Mouse (Mus musculus): ENCODE results near the gene Usp2.

Gene Usp2

DNA sequence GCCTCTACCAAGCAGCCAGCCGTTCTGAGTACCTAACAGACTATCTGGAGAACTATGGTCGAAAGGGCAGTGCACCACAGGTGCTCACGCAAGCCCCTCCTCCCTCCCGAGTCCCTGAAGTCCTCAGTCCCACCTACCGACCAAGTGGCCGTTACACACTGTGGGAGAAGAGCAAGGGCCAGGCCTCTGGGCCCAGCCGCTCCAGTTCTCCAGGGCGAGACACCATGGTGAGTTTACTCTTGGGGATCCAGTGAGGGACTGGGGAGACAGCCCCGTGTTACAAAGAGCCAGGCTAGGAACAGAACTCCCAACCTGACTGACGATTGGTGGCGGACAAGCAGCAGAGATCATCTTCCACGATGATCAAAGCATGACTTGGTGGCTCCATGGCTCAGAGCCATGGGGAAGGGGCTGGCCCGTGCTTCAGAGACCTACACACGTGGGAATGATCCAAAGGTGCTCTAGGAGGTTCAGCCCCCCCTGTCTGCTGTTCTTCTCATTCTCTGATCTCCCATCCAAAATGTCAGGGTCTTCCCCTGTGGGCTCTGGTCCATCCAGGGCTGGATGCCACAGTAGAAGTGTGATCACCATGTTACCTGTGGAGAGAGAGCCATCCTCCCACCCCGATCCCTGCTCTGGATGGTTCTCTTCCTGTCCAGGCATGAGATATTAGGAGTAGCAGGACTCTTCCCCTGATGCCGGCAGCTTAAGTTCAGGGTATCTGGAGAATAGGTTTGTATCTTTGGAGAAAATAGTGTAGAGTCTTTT lies 9.4 kb downstream of the Usp2 start:
- 76% methylated on average over 16 of the region's 16 CpGs for WGBS

DNA sequence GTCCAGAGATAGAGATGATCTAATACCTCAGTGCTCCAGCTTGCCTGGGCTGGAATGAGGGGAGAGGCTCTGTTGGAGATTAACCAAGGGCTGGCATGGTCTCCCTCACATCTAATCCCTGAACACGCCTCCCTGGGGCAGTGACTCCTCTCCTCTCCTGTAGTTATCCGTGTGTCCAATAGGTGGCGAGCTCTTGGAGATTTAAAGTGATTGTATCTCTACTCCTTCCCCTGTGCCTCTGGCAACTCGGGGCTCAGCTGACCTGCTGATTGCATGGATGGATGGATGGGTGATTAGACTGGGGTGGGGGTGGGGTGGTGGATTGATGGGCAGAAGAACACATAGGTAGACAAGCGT lies 9.9 kb downstream of the Usp2 start:
- WGBS: 19% methylated on average over 5 of the region's 5 CpGs

DNA sequence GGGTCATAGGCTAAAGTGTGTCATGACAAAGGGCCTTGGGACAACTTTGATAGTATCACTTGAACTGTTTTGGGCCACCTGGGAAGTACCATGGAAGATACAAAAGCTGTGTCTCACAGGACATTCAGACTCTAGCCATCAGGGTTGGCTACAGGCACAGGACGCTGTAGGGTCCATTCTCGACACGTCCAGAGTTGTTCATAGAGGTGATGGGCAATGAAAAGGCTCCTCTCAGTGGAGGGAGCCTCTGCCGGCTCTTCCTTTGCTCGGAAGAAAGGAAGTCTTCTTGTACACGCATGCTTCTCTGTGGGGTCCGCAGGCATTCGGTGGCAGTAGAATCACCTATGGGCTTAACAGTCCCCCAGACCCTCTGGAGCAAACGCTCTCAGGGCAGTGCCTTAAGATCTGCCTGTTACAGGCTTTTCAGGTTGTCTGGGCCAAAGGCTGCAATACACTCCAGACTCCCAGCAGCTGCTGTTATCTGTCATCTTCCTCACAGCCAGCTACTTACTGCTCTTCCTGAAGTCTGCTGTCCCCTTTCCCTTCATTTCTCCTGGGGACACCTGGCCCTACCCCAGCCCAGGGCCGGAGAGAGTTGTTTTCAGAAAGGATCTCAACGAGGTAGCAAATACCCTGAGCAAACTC lies 10.6 kb downstream of the Usp2 start:
- 83% methylated on average over 11 of the region's 11 CpGs for WGBS

DNA sequence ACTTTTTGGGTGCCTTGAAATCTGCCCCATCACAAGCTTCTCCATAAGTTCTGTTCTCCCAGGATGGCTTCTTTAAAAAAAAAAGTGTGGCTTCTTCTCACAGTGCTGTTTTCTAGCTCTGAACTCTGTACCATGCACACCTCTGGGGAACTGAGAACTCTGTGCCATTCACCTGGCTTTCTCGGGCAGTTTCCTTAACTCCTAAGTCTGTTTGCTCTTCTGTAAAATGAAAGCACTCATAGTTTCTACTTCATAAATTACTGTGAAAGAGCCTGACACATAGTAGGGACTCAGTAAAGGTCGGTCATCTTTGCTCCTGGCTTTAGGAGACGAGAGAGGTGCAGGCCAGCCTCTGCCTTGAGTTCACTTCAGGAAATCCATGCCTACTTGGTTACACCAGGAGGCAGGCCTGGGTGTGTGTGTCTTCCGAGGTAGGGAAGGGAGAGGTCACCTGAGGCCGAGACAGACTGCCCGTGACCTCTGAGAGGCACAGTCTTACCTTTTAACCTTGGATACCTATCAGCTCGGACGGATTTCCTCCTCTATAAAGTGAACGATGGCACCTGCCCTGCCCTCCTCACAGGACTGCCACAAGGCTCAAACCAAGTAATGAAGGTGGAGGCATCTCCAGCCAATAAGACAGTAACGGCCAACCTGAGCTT lies 11.4 kb downstream of the Usp2 start:
- 79% methylated on average over 10 of the region's 10 CpGs for WGBS

DNA sequence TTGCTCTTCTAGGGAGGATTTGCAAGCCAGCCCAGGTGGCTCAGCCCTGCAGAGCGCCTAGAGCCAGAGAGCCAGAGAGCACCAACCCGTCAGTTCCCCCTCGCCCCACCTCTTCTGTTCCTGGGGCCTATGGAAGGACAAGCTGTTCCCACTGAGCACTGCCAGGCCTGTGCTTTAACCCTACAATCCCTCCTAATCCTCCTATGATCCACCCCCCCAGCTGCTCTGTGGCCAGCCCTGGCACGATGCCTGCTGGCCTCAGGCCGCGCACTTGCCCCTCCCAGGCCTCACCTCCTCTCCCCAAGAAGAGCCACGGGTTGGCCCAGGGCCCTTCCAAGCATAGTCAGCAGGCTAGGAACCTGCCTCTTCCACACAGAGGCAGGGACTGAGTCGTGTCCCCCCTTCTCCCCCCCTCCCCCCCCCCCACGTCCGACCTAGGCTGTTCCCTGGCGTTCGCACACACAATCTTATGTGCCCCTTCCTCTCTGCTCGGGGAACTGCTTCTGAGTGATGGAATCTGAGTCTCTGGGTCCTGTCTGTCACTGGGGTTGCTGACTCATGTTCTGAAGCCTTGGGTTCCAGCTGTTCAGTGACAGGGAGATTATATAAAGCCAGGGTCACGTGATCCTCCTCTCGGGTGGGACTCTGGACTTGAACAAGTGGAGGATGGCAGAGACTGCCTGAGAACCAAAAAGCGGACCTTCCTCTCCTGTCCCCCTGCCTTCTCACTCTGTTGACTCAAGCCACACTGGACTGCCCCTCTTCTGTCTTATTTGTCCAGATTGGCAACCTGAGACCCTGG lies 12.3 kb downstream of the Usp2 start:
- 23% methylated on average over 16 of the region's 16 CpGs for WGBS

DNA sequence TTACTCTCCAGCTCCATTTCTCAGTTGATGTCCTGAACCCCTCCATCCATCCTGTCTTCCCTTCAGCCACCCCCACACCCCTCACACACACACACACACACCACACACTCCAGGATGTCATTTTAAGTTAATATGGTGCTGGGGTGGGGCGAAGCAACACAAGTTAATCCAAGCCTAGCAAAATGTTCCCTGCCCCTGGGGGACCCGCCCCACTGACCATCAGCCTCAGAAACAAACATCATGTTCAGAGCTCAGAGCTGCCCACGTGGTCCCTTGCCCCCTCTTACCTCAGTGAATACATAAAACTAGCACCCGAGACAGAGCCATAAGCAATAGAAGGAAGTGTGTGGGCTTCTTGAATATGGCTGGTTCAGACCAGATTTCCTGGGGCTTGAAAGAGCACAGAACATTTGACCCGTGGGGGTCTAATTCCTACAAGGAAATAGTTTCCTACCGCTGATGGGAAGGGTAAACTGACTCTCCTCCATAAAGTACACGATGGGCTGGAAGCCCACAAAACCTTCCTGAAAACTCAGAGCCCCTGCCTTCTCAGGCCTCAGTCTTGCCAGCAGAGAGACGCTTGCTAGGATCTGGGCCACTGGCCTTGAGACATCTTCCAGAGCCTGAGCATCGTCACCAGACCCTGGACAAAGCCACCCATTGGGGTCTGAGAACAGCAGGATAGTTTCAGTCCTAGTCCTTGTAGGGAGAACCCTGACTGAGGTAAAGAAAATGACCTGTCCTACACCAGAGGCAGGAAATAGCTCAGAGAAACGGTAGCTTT lies 13.4 kb downstream of the Usp2 start:
- WGBS: 59% methylated on average over 10 of the region's 10 CpGs

DNA sequence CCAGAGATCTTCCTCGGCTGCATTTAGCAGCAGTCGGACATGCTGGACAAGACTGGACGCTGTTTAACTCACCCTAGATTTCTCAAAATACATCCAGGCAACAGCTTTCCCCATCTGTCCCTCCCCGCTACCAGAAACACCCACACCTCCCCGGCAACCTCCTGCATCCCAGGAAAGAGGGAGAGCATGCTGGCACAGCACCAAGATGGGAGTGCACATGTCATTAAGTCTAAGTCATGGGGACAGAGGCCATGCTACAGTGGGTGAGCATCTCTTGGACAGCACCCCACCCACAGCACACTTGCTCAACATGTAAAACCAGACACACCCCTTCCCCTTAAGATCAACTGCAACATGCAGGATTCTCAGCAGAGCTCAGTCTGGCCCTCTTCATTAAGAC lies 14.1 kb downstream of the Usp2 start:
- WGBS: 46% methylated on average over 5 of the region's 5 CpGs

DNA sequence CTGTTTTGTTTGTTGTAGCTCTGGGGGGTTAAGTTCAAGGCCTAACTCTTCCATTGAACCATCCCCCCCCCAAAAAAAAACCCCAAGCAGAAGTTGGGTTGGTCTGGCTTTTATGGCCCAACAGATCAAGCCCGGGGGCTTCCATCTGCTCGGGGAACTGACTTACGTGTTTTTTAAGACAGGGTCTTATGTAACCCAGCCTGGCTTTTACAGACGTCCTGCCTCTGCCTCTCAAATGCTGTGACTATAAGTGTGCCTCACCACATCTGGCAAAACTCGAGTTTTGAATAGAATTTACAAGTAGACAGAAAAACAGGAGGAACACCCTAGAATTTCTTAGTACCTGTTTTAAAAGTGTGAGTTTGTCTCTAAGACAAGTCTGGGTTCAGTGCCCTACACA lies 14.8 kb downstream of the Usp2 start:
- WGBS: 43% methylated on average over 5 of the region's 5 CpGs

DNA sequence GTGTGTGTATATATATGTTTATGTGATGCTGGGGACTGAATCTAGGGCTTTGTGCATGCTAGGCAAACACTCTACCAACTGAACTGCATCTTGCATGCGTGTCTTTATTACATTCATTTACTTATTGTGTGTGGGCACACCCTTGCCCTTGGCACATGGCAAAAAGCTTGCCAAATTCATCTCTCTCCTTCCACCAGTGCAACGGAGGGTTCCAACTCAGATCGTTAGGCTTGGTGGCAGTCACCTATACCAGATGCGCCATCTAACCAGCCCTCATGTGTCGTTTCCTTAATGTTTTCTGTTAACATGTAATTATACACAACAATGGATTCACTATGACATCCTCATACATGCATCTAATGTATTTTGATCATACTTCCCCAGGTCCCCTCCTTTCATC lies 15.4 kb downstream of the Usp2 start:
- 68% methylated on average over 5 of the region's 5 CpGs for WGBS

DNA sequence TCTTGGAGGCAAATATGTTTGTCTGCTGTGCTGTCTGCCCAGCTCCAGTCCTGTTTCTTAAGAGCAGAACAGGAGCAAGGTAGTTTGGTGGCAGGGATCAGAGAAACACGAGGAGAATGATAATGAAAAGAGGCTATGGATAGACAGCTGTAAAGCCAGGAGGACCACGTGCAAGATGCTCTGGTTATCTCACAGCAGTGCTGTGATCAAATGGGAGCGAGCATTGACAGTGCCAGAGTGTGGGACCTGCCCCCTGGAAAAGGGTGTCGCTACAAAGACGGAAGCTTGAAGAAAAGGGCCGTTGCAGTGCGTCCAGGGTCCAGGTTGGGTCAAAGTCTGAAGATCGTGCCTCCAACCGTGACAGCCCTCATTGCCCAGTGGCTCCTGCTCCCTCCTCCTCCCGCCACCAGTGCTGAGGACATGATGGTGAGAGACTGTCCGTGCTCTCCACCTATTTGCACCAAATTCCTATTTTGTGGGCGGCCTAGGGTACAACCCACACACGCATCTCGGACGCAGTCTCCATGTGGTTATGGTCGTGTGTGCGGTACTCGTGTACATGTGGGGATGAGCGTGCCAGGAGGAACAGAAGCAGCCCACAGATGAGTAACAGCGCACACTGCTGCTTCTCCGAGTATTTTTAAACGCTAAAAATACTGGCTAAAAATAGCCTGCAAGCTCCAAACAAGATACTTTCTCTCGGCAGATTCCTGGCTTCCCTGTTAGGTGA lies 16.7 kb downstream of the Usp2 start:
- 23% methylated on average over 23 of the region's 23 CpGs for WGBS

DNA sequence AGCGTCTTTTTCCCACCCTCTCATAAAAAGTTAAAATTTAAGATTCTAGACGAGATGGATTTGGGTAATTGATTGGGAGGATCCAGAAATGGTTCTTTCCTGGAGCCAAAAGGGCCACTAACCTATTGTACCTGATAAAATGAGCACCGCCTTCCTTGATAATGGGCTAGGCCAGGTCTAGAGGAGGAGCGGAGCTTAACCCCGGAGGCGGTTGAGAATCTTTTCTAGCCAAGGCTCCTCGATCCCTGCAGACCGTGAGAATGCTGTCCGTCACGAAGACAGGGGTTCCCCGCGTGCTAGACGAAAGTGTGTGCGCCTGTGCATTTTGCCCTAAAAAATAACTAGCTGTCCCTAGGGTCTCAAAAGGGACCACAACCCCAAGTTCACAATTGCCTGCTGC lies 17.4 kb downstream of the Usp2 start:
- WGBS: 12% methylated on average over 14 of the region's 14 CpGs

DNA sequence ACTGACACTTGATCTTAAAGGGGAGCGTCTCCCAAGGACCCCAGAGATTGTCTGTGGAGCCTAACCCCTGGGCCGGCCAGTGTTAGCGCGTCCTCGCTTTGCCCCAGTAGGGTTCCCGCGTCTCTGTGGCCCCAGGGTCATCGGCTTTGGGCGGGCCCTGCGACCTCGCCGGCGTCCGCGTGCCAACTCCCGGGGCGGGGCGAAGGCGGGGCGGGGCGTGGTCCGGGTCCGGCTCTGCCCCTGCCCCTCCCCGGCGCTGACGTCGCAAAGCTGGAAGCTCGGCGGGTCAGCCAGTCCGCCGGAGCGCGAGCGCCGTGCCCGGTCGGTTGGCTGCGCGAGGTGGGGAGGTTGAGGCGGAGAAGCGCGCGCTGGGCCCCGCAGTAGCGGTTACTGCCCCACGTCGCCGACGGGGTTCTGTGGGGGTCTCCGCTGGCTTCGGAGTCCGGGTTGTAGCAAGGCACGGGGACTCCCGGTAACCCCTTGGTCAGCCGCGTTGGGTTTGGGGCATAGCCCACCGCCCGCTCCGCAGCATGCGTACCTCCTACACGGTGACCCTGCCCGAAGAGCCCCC lies 17.9 kb downstream of the Usp2 start:
- WGBS: under 1% methylated on average over 62 of the region's 62 CpGs

DNA sequence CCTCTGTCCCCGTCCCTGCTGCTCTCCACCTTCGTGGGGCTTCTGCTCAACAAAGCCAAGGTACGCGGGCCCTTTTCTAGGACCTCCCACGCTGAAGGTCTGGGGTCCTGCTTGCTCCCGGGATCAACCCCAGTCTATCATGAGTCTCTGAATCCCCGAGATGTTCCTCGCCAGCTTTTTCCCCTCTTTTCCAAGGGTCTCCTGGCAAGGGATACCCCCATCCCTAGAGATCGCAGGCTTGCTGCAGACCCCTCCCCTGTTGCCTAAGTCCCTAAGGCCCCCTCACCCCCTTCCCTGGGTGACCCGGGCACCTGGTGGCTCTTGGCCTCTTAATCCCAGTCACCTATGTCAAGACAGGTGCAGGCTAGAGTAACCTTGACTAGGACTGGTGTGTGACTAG lies 18.5 kb downstream of the Usp2 start:
- 4% methylated on average over 10 of the region's 10 CpGs for WGBS

DNA sequence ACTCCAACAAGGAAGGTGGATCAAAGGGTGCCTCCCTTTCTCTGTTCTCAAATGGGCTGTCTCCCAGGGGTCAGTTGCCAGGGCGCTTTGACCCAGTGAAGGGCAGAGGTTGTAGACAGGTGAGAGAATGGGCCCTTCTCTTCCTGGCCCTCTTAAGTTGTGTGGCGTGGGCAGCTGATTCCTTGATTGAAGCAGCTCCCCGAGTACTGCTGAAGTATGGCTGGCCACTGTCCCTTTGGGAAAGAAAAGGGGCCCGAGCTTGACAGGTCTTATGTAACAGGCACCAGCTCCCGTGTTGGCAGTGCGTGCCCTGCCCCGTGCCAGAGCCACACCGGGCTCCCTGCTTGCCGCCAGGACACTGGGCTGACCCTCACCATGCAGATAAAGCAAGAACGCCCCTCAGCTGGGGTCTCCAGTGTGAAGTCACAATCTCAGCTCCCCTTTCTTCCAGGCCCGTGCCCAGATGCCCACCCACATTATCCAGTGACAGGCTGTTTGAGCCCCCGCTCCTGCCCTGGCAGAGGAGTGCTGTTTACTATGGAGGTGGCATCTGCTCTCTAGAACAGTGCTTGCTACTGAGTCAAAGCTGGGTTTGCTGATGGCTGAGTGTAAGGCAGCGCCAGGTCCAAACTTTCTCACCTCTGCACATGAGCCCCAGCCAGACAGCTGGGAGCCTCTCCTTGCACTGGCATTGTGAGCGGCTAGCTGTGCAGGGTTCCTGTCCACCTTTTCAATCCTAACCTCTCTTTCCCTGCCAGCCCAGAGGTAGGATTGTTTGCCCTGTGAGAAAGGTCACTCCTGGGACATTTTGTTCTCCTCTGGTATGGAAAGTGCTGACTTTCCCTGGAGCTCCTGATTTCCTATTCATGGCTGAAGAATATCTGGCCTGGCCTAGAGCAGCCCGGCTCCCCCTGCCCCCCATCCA lies 19.2 kb downstream of the Usp2 start:
- WGBS: 24% methylated on average over 15 of the region's 15 CpGs

DNA sequence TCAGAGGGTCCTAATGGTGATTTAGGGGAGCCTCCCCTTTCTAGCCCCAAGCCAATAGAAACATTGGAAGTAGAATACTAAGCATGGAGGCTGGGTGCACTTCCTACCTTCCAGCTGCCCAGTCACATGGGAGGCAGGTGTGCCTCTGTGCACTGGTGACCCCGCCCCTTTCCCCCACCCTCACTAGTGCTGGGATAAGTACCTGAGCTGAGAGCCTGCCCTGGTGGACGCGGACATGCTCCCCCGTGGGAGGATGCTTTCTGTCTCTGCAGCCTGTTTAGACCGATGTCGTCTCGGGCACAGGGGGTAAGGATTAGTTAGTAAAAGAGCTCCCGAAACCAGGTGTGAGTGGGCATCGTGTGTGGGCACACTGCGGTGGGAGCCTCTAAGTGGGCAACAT lies 20.1 kb downstream of the Usp2 start:
- WGBS: 29% methylated on average over 10 of the region's 10 CpGs

DNA sequence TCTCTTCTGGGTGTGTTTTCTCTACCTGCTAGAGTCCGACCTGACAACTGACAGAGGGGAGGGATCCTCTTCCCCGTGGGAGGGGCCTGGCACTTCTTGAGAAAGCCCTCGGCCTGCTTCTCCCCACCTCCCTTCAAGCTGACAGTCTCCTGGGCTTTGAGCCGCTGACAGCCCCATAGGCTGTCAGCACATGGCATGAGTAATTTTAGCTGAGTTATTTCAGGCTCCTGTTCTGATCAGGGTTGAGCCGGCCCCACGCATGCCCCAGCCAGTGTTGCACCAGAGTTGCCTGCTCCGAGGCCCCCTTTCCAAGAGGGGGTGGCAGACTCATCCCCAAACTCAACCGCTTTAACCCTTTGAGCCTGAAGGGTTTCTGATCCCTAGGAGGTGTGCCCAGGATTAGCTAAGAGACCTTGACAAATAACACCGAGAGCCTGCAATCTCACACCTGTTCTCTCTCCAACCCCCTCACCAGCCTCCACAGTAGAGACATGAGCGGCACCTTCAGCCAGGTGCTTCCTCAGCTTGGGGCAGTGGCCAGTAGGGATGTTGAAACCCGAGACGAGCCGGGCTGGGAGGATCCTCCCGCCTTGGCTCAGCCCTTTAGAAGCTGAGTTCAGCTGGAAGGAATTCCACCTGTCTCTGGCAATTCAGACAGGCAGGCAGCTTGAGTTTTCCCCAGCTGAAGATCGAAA lies 21.1 kb downstream of the Usp2 start:
- WGBS: 18% methylated on average over 15 of the region's 15 CpGs

DNA sequence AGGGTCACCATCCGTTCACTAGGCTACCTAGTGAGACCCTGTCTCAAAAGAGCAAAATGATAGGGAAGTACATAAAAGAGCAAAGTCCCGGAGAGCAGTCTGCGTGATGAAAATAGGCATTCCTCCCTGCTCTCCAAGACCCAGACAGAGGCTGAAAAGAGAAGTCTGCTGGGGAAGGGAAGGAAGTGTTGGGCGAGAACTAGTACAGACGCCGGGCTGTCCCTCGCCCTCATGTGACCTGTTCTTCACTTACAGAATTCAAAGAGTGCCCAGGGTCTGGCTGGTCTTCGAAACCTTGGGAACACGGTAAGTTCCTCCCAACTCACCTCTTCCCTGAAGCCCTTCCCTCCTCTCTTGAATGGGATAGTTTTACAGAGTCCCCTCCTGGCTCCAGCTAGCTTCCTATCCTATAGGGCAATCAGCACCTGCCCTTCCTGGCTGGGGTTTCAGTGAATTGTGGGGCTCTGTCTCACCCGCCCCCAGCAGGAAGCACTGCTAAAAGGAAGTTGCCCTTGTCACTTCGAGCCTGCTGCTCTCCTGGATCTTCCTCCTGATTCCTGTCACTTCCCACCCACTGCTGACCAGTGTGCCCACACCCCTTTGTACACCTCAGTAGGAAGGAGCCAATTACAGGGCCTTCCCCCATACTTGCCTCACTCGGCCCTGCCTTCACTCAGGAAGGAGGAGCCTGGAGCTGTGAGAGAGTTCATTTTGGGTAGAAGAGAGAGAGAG lies 22.2 kb downstream of the Usp2 start:
- WGBS: 39% methylated on average over 12 of the region's 12 CpGs

All from cerebral cortex, adult 2 months (tissue).